Mouse (Mus musculus) liver, embryonic 14.5 days (tissue): Measurements from ENCODE around the gene Nbas. TPM values are rescaled to one million over a fixed set of nuclear protein-coding genes. Genes with fewer than 3 reads are reported as not detected.

Experiments used
- ATAC-seq: fragments of 200-750 bp; cut with Nextera tagmentation; 2 replicates; pipeline ENCODE4 v1.8.0; 2017; ENCODE audit warnings: moderate number of reproducible peaks, mild to moderate bottlenecking, moderate library complexity; ENCODE audit not compliant: insufficient read depth
- DNase-seq, 3 experiments: peaks; one replicate each; pipeline ENCODE4 v3.0.0-alpha.2; 2012 to 2013; ENCODE audit warnings: low read depth in 3 of 3, low spot score in 3 of 3
- H3K27ac ChIP-seq: fragments of 300-500 bp; sonication (generic); 2 replicates; pipeline ENCODE4 v1.5.1; 2014; ENCODE audit warnings: moderate library complexity, mild to moderate bottlenecking, control low read depth, inconsistent platforms
- H3K27me3 ChIP-seq: fragments of 300-500 bp; sonication (generic); 2 replicates; pipeline ENCODE4 v1.6.1; 2014; ENCODE audit warnings: mild to moderate bottlenecking, low read length, moderate library complexity; ENCODE audit not compliant: control insufficient read depth, insufficient read depth
- H3K36me3 ChIP-seq: fragments of 300-500 bp; sonication (generic); replicated peaks from 2 replicates; pipeline ENCODE4 v1.6.1; 2014; ENCODE audit warnings: low read depth; ENCODE audit not compliant: control insufficient read depth, insufficient read depth
- H3K4me1 ChIP-seq, 2 experiments: fragments of 200-500 bp in 1 of 2; fragments of 300-500 bp in 1 of 2; sonication (generic) in 1 of 2; replicated peaks; 2 replicates each; pipeline ENCODE4 v1.6.1; 2012 to 2014; ENCODE audit warnings: antibody characterized with exemption in 1 of 2, inconsistent platforms in 1 of 2, low read length in 1 of 2; ENCODE audit not compliant: control insufficient read depth in 2 of 2, insufficient read depth in 2 of 2
- H3K4me2 ChIP-seq: fragments of 300-500 bp; sonication (generic); 2 replicates; pipeline ENCODE4 v1.6.1; 2014; ENCODE audit warnings: low read depth, mild to moderate bottlenecking, control low read depth, moderate library complexity
- H3K4me3 ChIP-seq, 2 experiments: fragments of 200-500 bp in 1 of 2; fragments of 300-500 bp in 1 of 2; sonication (generic) in 1 of 2; 2 replicates each; pipeline ENCODE4 v1.5.1; 2012 to 2014; ENCODE audit warnings: low read depth in 2 of 2, low read length in 2 of 2, mild to moderate bottlenecking in 2 of 2, control low read depth in 1 of 2, inconsistent platforms in 1 of 2, moderate library complexity in 1 of 2; ENCODE audit not compliant: insufficient read depth in 1 of 2
- H3K9ac ChIP-seq: fragments of 300-500 bp; sonication (generic); replicated peaks from 2 replicates; pipeline ENCODE4 v1.6.1; 2014; ENCODE audit warnings: mild to moderate bottlenecking, control low read depth, moderate library complexity
- H3K9me3 ChIP-seq: fragments of 300-500 bp; sonication (generic); 2 replicates; pipeline ENCODE4 v1.6.1; 2016; ENCODE audit warnings: low read length, mixed read lengths; ENCODE audit not compliant: control insufficient read depth
- CTCF ChIP-seq: IDR thresholded peaks from 2 replicates; pipeline ENCODE4 v1.5.1; 2016; ENCODE audit warnings: antibody characterized with exemption, low read depth, control low read depth
- EP300 ChIP-seq: IDR thresholded peaks from 2 replicates; pipeline ENCODE4 v1.6.1; 2016; ENCODE audit warnings: antibody characterized with exemption, low read depth
- WGBS: fragments of 180-500 bp; shearing (Covaris S2); extraction: QIAGEN DNeasy Blood & Tissue Kit; methylation state at CpG from one replicate; pipeline ENCODE4 v1.1.7; 2014; ENCODE audit not compliant: insufficient replicate concordance; 5-methylcytosine and 5-hydroxymethylcytosine counted together
- polyA plus RNA-seq, 2 experiments: library from polyadenylated mRNA; depleted of rRNA in 1 of 2; stranded (reverse) in 1 of 2; unstranded in 1 of 2; fragments of >200 nt; fragmentation: Nextera tagmentation in 1 of 2; extraction: Ambion mirVana in 1 of 2; gene quantifications; 2 replicates each; pipeline versions ENCODE4 v1.2.1 to v1.2.3; 2012 to 2014

Nbas gene
- polyA plus RNA-seq, 2 experiments = 4.9 to 5.2 TPM

GRCm38 (mm10) chr12:13255701-13256100 lies 13.2 kb upstream of the Nbas start:
- ATAC-seq (no peak), DNase-seq (no peak)
- H3K9me3 ChIP-seq = no peaks in the 10 kb centered on the region
- TF ChIP-seq CTCF (no peak), EP300 (no peak)
- 59% methylated on average over 2 of the region's 2 CpGs for WGBS
- H3K36me3 ChIP-seq = no peaks in the 10 kb centered on the region
- no peaks in the 10 kb centered on the region for H3K27me3 ChIP-seq
- H3K4me3 ChIP-seq = no peak overlapping the region
- no peak overlapping the region for H3K4me2 ChIP-seq
- no peak overlapping the region for H3K27ac ChIP-seq
- no peak overlapping the region for H3K9ac ChIP-seq
- no peaks in the 10 kb centered on the region for H3K4me1 ChIP-seq

GRCm38 (mm10) chr12:13268412-13268811 lies 521 bp upstream of the Nbas start:
- no peaks in the 10 kb centered on the region for H3K27me3 ChIP-seq
- ATAC-seq (no peak; the same call in 1 of the 2 replicates), DNase-seq (no peak)
- H3K4me2 ChIP-seq = peak overlapping the region; percentile 85
- peak overlapping the region; percentile 97 to 98; a peak in 3 of 4 replicates for H3K4me3 ChIP-seq
- no peak for TF ChIP-seq EP300
- no peak for TF ChIP-seq CTCF
- no peak overlapping the region for H3K27ac ChIP-seq
- H3K9ac ChIP-seq = no peak overlapping the region
- no peaks in the 10 kb centered on the region for H3K36me3 ChIP-seq
- 22% methylated on average over 3 of the region's 3 CpGs for WGBS
- no peaks in the 10 kb centered on the region for H3K9me3 ChIP-seq
- H3K4me1 ChIP-seq = peaks cover 4 to 8% of the 10 kb centered on the region in 2 experiments; a peak in 3 of 4 replicates

GRCm38 (mm10) chr12:13269570-13270390 lies 847 bp downstream of the Nbas start:
- TF ChIP-seq EP300 = no peak
- TF ChIP-seq CTCF = no peak
- Histone ChIP-seq H3K9me3 (no peaks in the 10 kb centered on the region), H3K4me3 (peak overlapping the region; percentile 97 to 98), H3K4me1 (peaks cover 4 to 8% of the 10 kb centered on the region in 2 experiments; a peak in 3 of 4 replicates), H3K27me3 (no peaks in the 10 kb centered on the region), H3K27ac (no peak overlapping the region), H3K9ac (peak overlapping the region; percentile 94), H3K4me2 (peak overlapping the region; percentile 85), H3K36me3 (no peaks in the 10 kb centered on the region)
- 35% methylated on average over 16 of the region's 16 CpGs for WGBS
- ATAC-seq (peak; percentile 34), DNase-seq (peak in 2 of 3 experiments; percentile 10)

GRCm38 (mm10) chr12:13291453-13291852 lies 22.5 kb downstream of the Nbas start:
- H3K27me3 ChIP-seq = no peaks in the 10 kb centered on the region
- ATAC-seq (no peak), DNase-seq (no peak)
- no peak overlapping the region for H3K4me2 ChIP-seq
- WGBS = 58% methylated on average over 2 of the region's 2 CpGs
- no peak overlapping the region for H3K9ac ChIP-seq
- H3K4me1 ChIP-seq = no peaks in the 10 kb centered on the region
- TF ChIP-seq EP300 = no peak
- TF ChIP-seq CTCF = no peak
- no peak overlapping the region for H3K4me3 ChIP-seq
- H3K9me3 ChIP-seq = no peaks in the 10 kb centered on the region
- no peak overlapping the region for H3K27ac ChIP-seq
- H3K36me3 ChIP-seq = no peaks in the 10 kb centered on the region; the same call in 1 of the 2 replicates

GRCm38 (mm10) chr12:13293421-13293881 lies 24.5 kb downstream of the Nbas start:
- H3K4me1 ChIP-seq = no peaks in the 10 kb centered on the region
- H3K27me3 ChIP-seq = no peaks in the 10 kb centered on the region
- ATAC-seq = no peak
- H3K9ac ChIP-seq = no peak overlapping the region
- DNase-seq = no peak
- no peaks in the 10 kb centered on the region; the same call in 1 of the 2 replicates for H3K36me3 ChIP-seq
- H3K9me3 ChIP-seq = no peaks in the 10 kb centered on the region
- H3K27ac ChIP-seq = no peak overlapping the region
- no peak overlapping the region for H3K4me3 ChIP-seq
- TF ChIP-seq EP300 (no peak), CTCF (no peak)
- no peak overlapping the region for H3K4me2 ChIP-seq
- 74% methylated on average over 3 of the region's 3 CpGs for WGBS
